Mouse (Mus musculus) small intestine, adult 2 months (tissue): ENCODE measurements around the gene A630089N07Rik.
"Not testable (repeated sequence)": the region's sequence is repeated elsewhere in the genome, so short reads cannot be mapped to it uniquely, and the experiment has no call there.

Experiments used
- CTCF ChIP-seq: fragments of 200-500 bp; IDR thresholded peaks from 2 replicates; pipeline ENCODE4 v1.5.1; 2012; ENCODE audit warnings: low read depth, mild to moderate bottlenecking, control low read depth, inconsistent platforms, low read length, moderate library complexity, mixed read lengths; ENCODE audit not compliant: insufficient replicate concordance, insufficient read length; ENCODE audit errors: extremely low read depth
- POLR2A ChIP-seq: fragments of 200-500 bp; IDR thresholded peaks from 2 replicates; pipeline ENCODE4 v1.6.1; 2012; ENCODE audit warnings: low read depth, mild to moderate bottlenecking, control low read depth, inconsistent platforms, low read length, moderate library complexity

DNA sequence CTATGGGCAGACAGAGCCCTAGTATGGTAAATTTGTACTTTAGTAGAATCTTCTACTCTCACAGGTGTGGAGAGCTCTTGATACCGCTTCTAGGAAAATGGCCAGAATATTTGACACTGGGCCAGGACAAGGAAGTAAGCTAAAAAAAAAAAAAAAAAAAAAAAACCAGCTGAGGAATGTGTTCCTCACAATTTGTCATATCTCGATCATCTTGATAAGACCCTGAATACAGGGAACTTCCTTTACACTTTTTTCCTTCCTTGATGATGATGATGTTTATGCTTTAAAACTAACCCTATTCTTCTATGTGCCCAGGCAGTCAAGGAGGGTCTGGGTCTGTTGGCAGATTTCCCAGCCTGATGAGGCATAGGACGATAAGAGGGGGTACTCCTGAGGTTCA lies 2.9 kb downstream of the A630089N07Rik start:
- not testable (repeated sequence) for TF ChIP-seq CTCF, POLR2A
